Mouse (Mus musculus): ENCODE measurements around the gene Glcci1.

GRCm38 (mm10) chr6:8484437-8485275 lies 24.7 kb upstream of the Glcci1 start:
- TF ChIP-seq EP300 (IDR thresholded peaks at IDR 0.05; ENCODE audit: low read depth) (peak; percentile 88), CTCF (IDR thresholded peaks at IDR 0.05; ENCODE audit: low read depth) (no peak)
